In the genomic region with DNA sequence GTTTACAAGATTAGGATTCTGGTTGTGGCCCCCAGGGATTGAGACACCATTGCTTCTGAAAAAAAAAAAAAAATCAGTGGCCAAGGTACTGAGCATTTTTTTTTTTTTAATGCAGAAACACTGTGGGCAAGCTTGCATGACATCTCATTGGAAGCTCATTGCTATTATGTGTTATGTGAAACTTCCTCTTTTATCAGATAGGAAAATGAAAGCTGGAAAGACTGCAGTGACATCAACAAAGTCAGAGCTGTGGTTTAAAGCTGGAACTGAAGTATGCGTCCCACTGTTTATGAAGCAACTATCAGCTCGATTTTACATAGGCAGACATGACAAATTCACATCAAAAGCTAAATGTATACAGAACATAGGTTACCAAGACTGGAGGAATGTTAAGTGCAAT, we compare ENCODE assay signal across 20 mouse cellular contexts.
DNase-seq lines count a peak whose midpoint lies in the region; ATAC-seq and TF ChIP-seq lines count a peak whose summit lies in the region.
"Had no signal": no experiment of that assay in that cellular context is flagged by ENCODE, and none has a peak within 500 bp of the region (broad histone marks: within the 10 kb centered on the region; RNA-seq: fewer than 3 reads in every experiment).

No protein-coding gene starts in this region.

- no peak for TF ChIP-seq POLR2A in MEL (IDR thresholded peaks at IDR 0.05; ENCODE audit: control insufficient read depth in 1 of 2, insufficient read depth in 1 of 2, low read depth in 1 of 2, low read length in 2 of 2, poor library complexity in 1 of 2)

- H3K27me3 ChIP-seq in MEL (ENCODE audit: control insufficient read depth in 1 of 2, insufficient read depth in 2 of 2, low read length in 2 of 2) = no peaks in the 10 kb centered on the region
- H3K27me3 ChIP-seq: embryonic facial prominence, embryonic 12.5 days had no signal

- H3K4me3 ChIP-seq in MEL (ENCODE audit: control insufficient read depth in 1 of 2, insufficient read depth in 1 of 2, low read depth in 2 of 2, low read length in 2 of 2) = 0 out of 4 replicates have a peak overlapping the region, but pooled peaks of 1 of the 2 experiments have one; percentile 19
- H3K4me3 ChIP-seq: embryonic facial prominence, embryonic 10.5 days; embryonic facial prominence, embryonic 12.5 days had no signal

- no peak overlapping the region for H3K9ac ChIP-seq in MEL (ENCODE audit: control insufficient read depth, low read depth, low read length, poor library complexity, severe bottlenecking)
- H3K9ac ChIP-seq: embryonic facial prominence, embryonic 12.5 days had no signal

- no peak for TF ChIP-seq CTCF in MEL (IDR thresholded peaks at IDR 0.05 in 2 of 3, conservative IDR thresholded peaks at IDR 0.05 in 1 of 3; ENCODE audit: control insufficient read depth in 1 of 3, insufficient read depth in 1 of 3, low read depth in 2 of 3, low read length in 3 of 3, poor library complexity in 1 of 3, severe bottlenecking in 1 of 3)

- H3K4me1 ChIP-seq in MEL (ENCODE audit: control insufficient read depth in 1 of 2, insufficient read depth in 2 of 2, low read length in 2 of 2) = no peaks in the 10 kb centered on the region
- H3K4me1 ChIP-seq: embryonic facial prominence, embryonic 10.5 days; embryonic facial prominence, embryonic 12.5 days had no signal

- peak; percentile 98 for ATAC-seq in granulocyte monocyte progenitor cell, adult 5-6 weeks (replicated peaks; ENCODE audit: poor library complexity, severe bottlenecking)
- peak; percentile 79 for ATAC-seq in megakaryocyte, adult 5-6 weeks (ENCODE audit: poor library complexity, severe bottlenecking)
- ATAC-seq: forebrain, embryonic 14.5 days; forebrain, embryonic 16.5 days had no signal

- H3K36me3 ChIP-seq in MEL (ENCODE audit: control insufficient read depth in 1 of 2, insufficient read depth in 2 of 2, low read length in 2 of 2) = no peaks in the 10 kb centered on the region
- H3K36me3 ChIP-seq: embryonic facial prominence, embryonic 10.5 days; embryonic facial prominence, embryonic 12.5 days; G1E had no signal

- no peak for TF ChIP-seq RAD21 in MEL (IDR thresholded peaks at IDR 0.05; ENCODE audit: low read depth, low read length)

- H3K9me3 ChIP-seq in MEL (replicated peaks; ENCODE audit: insufficient read depth, low read length) = no peaks in the 10 kb centered on the region
- H3K9me3 ChIP-seq: embryonic facial prominence, embryonic 10.5 days; embryonic facial prominence, embryonic 12.5 days; G1E had no signal

- no peak overlapping the region for H3K27ac ChIP-seq in MEL (ENCODE audit: control insufficient read depth, low read depth, low read length)
- H3K27ac ChIP-seq: embryonic facial prominence, embryonic 10.5 days; embryonic facial prominence, embryonic 12.5 days had no signal

- H3K79me2 ChIP-seq in MEL (ENCODE audit: control insufficient read depth, insufficient read depth, low read length, poor library complexity) = no peaks in the 10 kb centered on the region

- DNase-seq in MEL (ENCODE audit: low read depth, low spot score) = peak; percentile 8
- DNase-seq in natural killer cell, adult 2 months (ENCODE audit: low spot score in 2 of 2) = no peak
- no peak for DNase-seq in cerebellum, postnatal 10 days
- DNase-seq in adrenal gland, postnatal 10 days = no peak
- no peak for DNase-seq in heart, adult 11 months
- DNase-seq: adrenal gland, adult 2 months; adrenal gland, postnatal 14 days; adrenal gland, postnatal 36 days; cerebellum, adult 11-12 months; cerebellum, adult 2 months; cerebellum, adult 9-10 months; cerebellum, postnatal 14 days; cerebellum, postnatal 36 days had no signal

- TF ChIP-seq EP300 in MEL (IDR thresholded peaks at IDR 0.05; ENCODE audit: low read depth in 1 of 2, low read length in 2 of 2) = no peak

TF ChIP-seq in MEL, 35 proteins besides CTCF, POLR2A, EP300 and RAD21:
- TF ChIP-seq HCFC1 (IDR thresholded peaks at IDR 0.05; ENCODE audit: low read depth, low read length) = no peak
- no peak for TF ChIP-seq ETS1 (IDR thresholded peaks at IDR 0.05; ENCODE audit: low read depth, low read length)
- no peak for TF ChIP-seq MYB (IDR thresholded peaks at IDR 0.05; ENCODE audit: low read depth, low read length)
- no peak for TF ChIP-seq CHD1 (IDR thresholded peaks at IDR 0.05; ENCODE audit: low read depth, low read length)
- no peak for TF ChIP-seq UBTF (IDR thresholded peaks at IDR 0.05; ENCODE audit: borderline replicate concordance, insufficient read depth, low read depth, low read length)
- TF ChIP-seq MEF2A (IDR thresholded peaks at IDR 0.05; ENCODE audit: extremely low read depth, insufficient replicate concordance, low read depth, low read length, poor library complexity, severe bottlenecking) = no peak
- no peak for TF ChIP-seq ELF1 (IDR thresholded peaks at IDR 0.05; ENCODE audit: low read depth, low read length)
- no peak for TF ChIP-seq ZNF384 (IDR thresholded peaks at IDR 0.05; ENCODE audit: low read depth, low read length)
- TF ChIP-seq E2F4 (IDR thresholded peaks at IDR 0.05; ENCODE audit: borderline replicate concordance, low read depth, low read length) = no peak
- no peak for TF ChIP-seq ZKSCAN1 (IDR thresholded peaks at IDR 0.05; ENCODE audit: low read depth, low read length)
- no peak for TF ChIP-seq MYC (IDR thresholded peaks at IDR 0.05; ENCODE audit: low read depth, low read length)
- TF ChIP-seq TCF12 (IDR thresholded peaks at IDR 0.05; ENCODE audit: low read depth, low read length) = no peak
- TF ChIP-seq POLR2AphosphoS2 (IDR thresholded peaks at IDR 0.05; ENCODE audit: low read length) = no peak
TF ChIP-seq in MEL: peak in this region for 0.
